Mouse (Mus musculus): Measurements from ENCODE around the gene Mtx2.

The Mtx2 gene

DNA sequence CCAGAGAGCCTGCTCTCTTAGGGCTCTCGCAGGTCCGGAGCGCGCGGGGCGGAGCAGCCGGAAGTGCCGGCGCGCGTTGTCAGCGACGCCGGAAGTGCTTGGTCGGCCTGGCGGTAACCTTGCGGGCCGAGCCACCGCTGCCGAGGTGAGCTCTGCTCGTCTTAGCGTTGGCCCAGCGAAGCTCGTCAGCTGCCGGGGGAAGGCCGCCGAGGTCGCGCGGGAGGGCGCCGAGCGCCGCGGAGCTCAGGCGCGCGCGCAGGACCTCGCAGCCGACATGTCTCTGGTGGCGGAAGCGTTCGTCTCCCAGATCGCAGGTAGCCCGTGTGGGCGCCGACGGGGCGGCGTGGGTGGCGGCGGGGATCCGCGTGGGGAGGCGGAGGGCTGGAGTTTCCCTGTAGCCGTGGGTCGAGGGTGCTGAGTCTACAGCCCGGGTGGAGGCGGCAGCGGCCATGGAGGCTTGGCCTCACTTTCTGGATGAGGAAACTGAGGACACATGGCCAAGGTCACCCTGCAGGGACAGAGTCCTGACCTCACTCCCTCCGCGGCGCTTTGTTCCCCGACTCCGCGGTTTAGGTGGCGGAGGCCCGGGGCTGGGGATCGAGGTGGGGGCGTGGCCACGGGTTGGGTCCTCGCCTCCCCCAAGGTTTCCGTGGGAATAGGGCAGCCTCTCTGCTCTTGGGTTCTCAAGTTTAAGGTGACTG is at the start of gene Mtx2:
Mtx2 (plus strand) TSS at position 74 of the 701 bp plus-strand sequence.
- in situ Hi-C loops (cut with MboI; ENCODE audit: low sequenced_read_pairs): no loop called here

DNA sequence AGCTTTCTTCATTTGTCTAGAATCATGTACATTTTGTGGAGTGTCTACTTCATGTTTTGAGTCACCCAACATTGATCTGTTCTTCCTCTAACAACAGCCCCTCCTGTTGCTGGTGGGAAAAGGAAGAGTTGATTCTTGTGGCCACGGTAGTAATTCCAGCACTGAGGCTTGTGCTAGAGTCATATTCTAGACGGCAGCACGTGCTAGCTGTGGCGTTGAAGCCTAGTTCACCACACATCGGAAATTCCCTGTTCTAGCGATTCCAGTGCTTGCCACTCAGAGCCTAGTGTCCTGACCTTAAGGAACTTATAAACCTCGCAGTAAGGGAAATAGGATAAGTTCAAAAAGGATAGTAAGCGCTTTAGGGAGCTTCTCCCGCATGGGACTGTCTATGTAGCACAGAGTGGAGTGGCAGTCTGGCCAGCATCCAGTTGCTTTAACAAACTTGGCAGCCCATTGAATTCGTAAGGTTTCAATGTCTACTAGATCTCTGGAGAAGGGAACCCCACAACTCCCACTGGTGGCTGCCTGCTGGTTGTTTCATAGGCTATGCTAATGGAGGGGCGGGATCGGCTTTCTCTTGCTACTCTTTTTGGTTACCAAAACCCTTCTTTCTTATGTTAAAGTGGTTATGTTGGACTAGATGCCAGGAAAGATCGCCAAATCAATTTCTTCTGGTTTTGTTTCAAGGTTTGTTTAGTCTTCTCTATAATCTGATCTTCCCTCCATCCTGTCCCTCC is 47.9 kb upstream of the Mtx2 start:
- in situ Hi-C loops (cut with MboI; ENCODE audit: low sequenced_read_pairs): no loop called here

DNA sequence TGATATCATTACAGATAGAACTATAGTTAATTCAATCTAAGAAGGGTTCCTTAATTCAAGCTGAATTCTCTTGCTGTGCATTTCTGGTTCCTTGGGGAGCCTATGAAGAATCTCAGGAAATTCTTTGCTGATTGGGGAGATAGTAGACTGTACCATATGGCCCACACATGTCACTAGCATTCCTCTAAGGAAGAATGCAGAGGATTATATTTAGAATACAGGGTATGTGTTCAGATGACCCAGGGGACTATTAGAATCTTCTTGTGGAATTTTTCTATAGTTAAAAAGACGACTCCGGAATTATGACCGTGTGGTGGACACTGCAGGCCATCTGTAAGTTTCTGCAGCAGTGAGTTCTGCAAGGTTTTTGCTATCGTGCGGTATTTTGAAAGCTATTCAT is 44.2 kb upstream of the Mtx2 start:
- in situ Hi-C loops (cut with MboI; ENCODE audit: low sequenced_read_pairs): no loop called here

DNA sequence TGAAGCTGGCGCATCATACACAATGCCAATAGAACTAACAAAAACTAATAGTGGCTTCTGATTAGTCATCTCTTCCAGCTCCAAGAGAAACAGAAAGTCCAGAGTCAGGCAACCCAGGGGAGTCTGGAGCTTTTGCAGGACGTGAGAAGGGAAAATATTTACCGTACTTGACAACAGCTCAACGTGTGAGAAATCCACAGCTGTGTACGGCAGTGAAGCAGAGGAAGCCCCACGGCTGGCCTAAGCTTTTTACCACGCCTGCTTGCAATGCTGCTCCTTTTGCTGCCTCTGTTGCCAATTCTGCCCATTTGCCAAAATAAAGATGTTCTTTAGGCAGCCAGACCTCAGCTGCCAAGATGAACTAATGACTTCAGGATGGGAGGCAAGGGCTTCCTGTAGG is 30.1 kb upstream of the Mtx2 start:
- in situ Hi-C loops (cut with MboI; ENCODE audit: low sequenced_read_pairs): no loop called here

DNA sequence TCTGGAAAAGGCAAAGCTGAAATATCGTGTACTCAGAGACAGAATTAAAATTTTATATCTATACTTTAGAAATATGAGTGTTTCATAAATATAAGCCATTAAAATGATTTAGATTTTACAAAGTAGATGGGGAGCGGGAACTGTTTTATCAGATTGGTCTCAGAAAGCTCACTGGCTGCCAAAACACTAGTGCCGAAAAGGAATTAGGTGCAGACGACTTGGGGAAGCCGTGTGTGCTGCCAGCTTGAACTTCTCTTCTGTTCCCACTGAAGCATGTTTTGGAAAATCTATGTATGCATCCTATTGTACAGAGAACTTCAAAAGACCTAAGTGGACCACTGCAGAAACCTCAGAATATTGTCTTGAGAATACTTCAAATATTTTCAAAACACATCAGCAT is 17.2 kb upstream of the Mtx2 start:
- in situ Hi-C loops (cut with MboI; ENCODE audit: low sequenced_read_pairs): no loop called here

DNA sequence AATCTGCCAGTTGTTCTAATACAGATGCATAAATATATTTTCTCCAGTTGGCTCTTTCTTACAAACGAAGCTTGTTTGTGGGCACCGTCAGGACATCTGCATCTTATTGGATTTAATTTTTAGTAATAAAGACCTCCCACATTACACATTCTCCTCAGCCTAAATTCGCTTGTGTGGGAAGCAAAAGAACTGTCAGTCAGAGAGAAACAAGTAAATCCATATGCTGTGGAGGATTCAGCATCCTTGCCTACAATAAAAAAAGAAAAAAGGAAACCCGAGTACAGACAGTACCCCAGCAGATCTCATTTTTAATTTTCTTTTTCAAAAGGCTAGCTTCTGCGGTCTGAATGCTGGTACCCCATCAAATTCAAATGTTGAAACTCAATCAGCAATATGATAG is 2.9 kb upstream of the Mtx2 start:
- in situ Hi-C loops (cut with MboI; ENCODE audit: low sequenced_read_pairs): no loop called here

DNA sequence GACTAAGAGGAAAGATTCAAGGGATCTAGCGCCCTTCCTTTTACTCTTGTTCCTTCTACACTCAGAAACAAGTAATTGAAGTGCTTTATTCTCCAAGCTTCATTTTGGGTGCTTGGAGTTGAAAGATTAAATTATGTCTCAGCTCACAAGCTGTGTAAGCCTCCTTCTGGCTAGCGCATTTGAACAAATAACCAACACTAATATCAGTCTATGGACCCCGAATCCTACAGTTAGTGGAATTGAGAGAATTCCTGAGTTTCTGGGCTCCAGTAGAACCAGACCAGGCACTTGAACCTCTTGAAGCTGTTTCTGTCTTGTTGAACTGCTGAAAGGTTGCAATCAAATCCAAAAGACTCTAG is 253 bp upstream of the Mtx2 start:
- in situ Hi-C loops (cut with MboI; ENCODE audit: low sequenced_read_pairs): no loop called here

DNA sequence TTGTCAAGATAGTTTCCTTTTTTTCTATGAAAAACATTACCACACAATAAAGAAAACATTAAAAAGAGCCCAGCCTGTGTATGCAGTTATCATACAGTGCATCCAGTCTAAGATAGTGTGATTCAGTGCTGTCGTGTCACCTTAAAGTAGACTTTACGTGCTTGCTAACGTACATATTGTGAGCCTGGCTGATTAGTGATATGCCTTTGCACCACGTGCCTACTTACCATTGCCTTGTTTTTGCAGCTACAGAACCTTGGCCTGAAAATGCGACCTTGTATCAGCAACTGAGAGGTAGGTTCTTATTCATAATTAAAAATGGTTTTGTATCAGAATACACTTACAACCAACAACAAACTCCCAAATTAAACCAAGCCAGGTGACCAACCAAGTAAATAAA is 21.4 kb downstream of the Mtx2 start:
- in situ Hi-C loops (cut with MboI; ENCODE audit: low sequenced_read_pairs): no loop called here

DNA sequence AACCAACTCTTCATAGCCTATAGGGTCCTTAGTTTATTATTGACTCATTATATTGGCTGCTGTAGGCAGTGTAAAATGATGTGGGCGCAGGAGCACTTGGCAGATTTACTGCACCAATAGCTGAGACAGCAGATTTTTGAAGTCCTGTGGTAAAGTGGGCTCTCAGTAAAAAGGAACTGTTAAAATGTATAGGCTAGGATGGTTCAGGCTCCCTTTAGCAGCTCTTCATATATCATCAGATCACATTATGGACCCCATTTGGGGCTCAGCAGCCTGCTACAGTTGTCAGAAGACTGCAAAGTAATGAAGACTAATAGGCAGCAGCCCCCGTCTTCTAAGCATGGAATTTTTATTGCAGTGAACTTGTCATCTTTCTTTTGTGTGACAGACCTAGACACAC is 21.9 kb downstream of the Mtx2 start:
- in situ Hi-C loops (cut with MboI; ENCODE audit: low sequenced_read_pairs): no loop called here

DNA sequence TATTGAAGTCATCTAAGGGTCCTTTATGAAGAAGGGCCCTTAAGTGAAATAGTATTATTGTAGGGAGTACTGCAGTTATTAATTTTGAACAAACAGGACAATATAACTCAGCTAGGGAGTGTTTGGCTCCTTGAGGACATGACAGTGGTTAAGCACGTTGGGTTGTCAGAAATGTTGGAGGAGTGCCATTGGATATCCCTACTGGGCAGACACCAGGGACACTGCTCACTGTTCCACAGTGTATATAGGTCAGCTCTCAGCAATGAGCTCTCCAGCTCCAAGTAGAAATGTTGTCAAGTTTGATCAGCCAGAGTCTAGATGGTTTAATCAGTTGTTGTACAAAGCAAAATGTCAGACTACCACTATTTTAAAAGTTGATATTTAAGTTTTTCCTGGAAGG is 24.4 kb downstream of the Mtx2 start:
- in situ Hi-C loops (cut with MboI; ENCODE audit: low sequenced_read_pairs): no loop called here

DNA sequence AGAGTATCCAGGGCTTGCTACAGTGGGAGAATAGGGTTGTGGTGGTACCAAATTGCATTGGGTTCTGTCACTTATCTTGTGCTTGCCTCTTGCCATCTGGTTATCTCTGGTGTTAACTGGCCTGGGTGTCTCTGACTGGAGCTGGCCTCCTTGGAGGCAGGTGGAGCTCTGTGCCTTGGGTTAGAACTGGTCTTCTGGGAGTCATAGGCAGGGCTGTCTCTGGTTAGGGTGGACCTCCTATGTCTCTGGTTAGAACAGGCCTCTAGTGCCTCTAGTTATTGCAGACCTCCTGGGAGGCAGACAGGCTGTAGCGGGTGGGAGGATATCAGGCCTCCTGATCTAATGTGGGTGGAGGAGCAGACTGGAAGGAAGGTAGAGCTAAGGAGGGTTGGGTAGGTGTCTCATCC is 36.5 kb downstream of the Mtx2 start:
- in situ Hi-C loops (cut with MboI; ENCODE audit: low sequenced_read_pairs): no loop called here

DNA sequence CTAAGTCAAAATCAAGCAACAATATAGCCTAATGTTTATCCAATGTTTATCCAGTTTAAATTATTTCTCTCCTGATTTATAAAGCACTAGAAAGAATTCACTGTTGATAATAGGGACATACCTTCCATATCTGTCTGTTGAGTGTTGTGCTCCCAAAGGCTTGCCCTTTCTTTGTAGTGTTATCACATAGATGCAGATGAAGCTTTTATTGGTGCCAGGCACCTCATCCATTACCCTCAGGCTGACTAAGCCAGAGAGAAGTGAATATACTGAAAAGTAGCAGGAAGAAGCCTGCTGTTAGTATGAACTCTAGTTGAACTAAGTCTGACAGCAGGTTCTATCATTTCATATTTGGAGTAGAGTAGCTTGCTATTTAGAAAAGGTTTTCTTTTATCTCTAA is 39.8 kb downstream of the Mtx2 start:
- in situ Hi-C loops (cut with MboI; ENCODE audit: low sequenced_read_pairs): no loop called here

DNA sequence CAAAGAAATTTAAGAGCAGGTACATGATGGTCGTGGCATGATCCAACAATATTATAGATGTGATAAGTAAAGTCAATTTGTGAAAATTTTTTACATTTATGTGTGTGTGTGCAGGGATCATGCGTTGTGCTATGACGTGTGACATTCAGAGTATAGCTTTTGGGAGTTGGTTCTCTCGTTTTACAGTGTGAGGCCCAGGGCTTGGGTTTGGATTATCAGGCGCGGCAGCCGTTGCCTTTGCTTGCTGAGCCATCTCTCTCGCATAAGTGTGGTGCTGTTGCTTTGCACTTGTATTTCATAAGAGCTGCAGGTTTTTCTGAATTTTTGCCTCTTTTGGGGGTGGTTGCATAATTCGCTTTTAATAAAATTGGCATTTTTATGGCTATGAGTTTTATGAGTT is 48.4 kb downstream of the Mtx2 start:
- in situ Hi-C loops (cut with MboI; ENCODE audit: low sequenced_read_pairs): no loop called here

DNA sequence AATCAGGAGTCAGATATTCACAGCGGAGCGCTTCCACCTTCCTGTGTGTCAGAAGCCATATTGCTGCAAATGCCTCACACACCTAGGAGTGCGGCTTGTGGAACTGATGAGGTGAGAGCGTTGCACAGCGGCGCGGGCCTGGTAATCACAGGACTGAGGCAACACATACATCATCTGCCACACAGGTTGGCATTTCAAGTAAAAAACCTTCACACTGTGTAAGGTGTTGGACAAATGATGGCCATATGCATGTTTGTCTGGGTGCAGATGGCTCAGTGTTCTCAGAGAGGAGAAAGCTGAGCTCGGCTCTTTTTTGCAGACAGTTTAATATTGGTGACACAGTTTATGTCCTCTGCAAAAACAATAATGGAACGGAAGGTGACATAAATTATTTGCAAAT is 58.8 kb downstream of the Mtx2 start:
- in situ Hi-C loops (cut with MboI; ENCODE audit: low sequenced_read_pairs): no loop called here

DNA sequence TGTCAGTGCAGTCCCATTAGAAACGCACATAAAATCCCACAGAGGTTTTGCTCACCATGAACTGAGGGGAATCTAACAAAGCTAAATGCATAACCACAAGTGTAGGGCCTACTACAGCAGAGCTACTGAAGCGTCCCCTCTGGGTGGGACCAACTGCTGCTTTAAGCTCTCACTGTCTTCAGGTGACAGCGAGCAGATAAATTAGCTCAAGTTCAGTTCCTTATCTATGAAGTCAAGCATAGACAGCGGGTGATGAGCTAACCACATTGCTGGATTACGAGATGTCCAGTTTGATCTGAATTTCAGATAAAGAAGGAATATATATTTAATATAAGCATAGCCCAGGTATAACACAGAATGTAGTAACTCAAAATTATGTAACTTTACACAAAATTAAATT is 66.3 kb downstream of the Mtx2 start:
- in situ Hi-C loops (cut with MboI; ENCODE audit: low sequenced_read_pairs): no loop called here

DNA sequence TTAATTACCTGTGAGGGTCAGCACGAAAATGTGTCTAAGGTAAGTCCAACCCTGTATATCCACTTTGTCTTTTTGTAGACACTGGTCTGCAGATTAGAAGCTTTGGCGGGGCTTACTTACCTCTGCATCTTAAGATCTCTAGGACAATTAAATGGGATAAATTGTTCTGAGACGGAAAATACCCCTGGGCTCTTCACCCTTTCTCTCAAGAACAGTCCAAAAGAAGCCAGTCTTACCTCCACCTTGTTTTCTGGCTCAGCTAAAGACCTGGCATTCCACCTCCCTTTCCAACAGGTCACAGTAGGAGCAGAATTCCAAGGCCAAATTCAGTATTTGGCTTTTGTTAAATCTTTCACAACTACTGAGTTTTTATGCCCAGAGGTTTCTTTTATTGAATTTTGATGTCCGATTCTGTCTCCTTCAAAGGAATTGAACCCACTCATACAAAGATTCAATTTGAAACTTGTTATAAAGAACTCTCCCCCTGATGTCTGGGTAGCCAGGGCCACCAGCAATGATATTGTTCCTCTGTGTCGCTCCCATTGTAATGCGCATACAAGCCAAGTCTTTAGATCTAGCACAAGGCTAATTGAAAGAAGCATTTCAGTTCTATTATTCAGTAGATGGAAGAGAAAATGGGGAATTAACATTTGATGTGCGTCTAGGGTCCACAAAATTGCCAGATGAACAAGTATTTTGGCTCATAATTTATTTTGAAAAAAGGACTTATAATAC is 67.4 kb downstream of the Mtx2 start:
- in situ Hi-C loops (cut with MboI; ENCODE audit: low sequenced_read_pairs): no loop called here

DNA sequence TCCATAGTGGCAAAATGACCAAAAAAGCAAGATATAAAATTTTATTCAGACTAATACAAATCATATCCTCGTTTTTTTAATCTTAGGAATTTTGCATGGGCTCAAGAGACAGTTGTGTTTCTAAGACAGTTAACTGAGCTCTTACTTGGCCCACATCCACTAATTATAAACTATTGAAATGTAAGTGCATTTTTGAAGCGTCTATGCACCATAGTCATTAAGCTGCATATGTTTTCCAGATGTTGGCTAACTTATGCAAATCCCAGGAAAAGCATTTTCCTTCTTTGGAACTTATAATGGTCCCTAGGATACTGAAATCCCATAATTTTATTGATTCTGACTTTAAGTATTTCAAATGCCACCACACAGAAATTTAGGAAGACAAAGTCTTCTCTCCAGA is 68.5 kb downstream of the Mtx2 start:
- in situ Hi-C loops (cut with MboI; ENCODE audit: low sequenced_read_pairs): no loop called here

DNA sequence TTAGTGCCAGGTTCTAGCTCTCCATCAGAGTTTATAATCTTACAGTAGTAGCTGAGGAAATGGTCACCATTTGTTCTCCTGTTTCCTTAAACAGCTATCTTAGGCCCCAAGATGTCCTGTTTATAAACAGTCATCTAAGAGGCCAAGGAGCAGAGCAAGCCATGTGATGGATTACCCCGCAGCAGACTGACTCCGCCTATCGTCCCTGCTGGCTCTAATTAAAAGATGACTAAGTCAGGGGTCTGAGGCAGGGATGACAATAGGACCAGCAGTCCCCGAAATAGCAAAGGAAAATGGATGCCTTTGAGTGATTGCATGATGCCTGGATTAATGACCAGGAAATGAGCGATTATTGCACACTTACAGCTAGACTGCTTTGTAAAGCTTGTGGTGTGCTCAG is 74.4 kb downstream of the Mtx2 start:
- in situ Hi-C loops (cut with MboI; ENCODE audit: low sequenced_read_pairs): no loop called here

DNA sequence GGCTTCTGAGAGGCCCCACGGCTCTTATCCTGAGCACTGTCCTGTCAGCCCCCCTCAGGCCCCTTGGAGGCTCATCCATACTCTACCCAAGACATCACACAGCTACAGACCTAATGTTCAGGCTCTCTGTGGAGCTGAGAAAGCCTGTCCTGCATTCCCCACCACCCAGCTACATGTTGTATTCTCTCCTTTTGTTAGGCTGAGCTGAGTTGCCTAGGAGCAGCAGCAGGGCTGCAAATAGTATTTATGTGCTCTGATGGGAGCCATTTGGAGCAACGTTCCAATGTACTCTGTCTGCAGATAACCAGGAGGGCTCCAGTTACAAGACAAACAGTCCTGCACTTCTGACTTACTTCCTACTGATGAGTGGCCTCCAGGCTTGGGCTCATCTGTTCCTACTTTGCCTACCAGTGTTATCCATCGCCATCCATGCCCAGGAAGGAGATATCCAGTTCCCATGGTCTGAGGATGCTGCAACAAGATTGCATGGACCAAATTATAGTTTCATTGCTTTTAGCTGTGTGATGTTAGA is 76.2 kb downstream of the Mtx2 start:
- in situ Hi-C loops (cut with MboI; ENCODE audit: low sequenced_read_pairs): no loop called here

DNA sequence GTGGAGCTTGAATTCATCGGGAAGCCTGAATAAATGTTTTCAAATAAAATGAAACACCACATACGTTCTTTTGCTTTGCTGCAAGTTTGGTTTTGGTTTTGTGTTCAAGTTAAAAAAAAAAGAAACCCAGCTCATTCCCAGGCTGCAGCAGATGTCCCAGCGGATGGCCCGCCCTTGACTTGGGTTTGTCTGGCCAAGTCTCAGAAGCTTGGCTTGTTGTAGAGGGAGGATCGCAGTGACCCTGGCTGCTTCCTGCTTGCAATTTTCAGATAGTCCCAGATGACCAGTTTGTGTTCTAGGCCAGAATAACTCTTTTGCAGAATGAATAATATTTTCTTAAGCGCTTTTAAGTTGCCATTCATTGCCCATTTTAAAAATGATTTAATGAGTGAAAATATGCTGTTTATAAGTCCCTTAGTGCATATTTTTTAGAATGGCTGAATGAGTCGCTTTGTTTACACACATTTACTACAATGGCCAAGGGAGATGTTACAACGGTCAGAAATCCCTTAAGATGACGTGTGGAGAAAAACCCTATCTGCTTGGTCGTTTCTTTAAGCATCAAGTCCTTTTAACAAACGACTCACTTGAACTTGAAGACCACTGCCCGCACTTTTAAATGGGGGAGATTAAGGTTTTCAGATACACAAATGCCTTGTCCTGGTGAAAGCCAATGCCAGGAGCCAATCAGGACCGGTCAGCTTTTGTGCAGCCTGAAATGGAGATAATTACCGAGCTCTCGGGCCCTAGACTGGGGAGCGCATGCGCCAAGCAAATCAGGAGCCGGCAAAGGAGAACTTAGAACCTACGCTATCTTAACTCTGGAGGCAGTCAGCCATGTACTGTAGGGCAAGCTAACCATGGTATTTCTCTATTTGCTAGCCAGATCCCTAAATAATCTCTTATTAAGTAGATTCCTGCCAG is 82.0 kb downstream of the Mtx2 start:
- in situ Hi-C loops (cut with MboI; ENCODE audit: low sequenced_read_pairs): no loop called here

DNA sequence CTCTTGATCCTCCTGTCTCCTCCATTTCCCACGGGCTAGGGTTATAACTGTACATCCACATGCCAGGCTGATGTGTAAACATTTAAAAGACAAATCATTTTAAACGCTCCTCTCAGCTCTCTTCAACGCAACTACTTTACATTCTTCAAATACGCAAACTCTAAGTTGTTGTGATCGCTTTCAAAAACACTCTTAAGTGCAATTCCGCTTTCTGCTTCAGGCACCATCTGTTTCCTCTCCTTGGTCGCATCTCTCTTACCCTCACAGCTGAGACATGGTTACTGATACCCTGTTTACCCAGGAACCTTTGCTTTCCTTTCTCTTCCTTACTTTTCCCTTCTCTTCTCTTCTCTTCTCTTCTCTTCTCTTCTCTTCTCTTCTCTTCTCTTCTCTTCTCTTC is 86.4 kb downstream of the Mtx2 start:
- in situ Hi-C loops (cut with MboI; ENCODE audit: low sequenced_read_pairs): no loop called here
